Mouse (Mus musculus): ENCODE results near the gene G0s2. TPM values are rescaled to one million over a fixed set of nuclear protein-coding genes. Genes with fewer than 3 reads are reported as not detected.
A peak's percentile ranks its signal among the peaks of the same experiment; 100 is the strongest.

Gene G0s2
- 36.5 and 38.2 TPM in 2 replicates for polyA plus RNA-seq (2016; fragmentation: Nextera tagmentation; extraction: Ambion mirVana)

DNA sequence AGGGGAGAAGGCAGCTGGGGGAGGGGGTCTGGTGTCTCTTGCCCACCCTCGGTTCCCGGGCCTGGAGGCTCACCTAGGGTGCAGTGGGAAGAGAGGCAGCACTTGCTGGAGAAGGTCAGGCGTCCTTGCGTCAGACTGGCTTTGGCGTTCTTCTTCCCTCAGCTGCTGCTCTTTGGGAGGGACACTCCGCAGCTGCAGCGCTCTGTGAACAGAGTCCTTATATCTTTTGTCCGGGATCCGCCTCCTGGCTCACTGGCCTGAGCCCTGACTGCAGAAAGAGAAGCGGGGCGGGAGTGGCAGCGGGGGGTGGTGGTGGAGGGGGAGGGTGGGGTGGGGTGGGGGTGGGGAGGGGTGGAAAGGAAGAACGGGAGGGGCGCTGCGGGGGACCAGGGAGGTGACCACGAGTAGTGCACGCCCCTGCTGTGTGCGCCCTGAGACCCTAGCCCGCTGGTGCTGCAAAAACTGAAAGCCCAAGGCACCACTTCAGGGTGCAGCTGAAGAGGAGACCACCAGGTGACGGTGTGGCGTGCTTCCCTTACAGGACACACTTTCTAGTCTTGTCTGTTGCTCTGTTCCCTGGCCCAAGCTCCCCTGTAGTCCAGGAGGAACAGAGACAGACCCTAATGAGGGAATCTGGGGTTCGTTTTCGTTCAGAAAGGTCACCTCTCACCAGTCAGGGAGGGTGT is at the start of gene G0s2:
Gene G0s2, minus strand, starts transcription at position 302 of the 686 bp plus-strand sequence.
- Histone ChIP-seq H3K4me3 (peak within 1 kb of the TSS; percentile 53), H3K4me1 (replicated peaks) (peaks cover 16% of the 10 kb centered on the region), H3K27ac (ENCODE audit: poor library complexity, severe bottlenecking) (peak within 1 kb of the TSS; percentile 94), H3K4me2 (peak within 1 kb of the TSS; percentile 76), H3K36me3 (no peaks in the 10 kb centered on the region), H3K9ac (peak within 1 kb of the TSS; percentile 85), H3K27me3 (replicated peaks) (no peaks in the 10 kb centered on the region), H3K9me3 (replicated peaks) (no peaks in the 10 kb centered on the region)
- ATAC-seq (ENCODE audit: insufficient number of reproducible peaks, low FRiP score), result peak; percentile 78
- WGBS, result under 1% methylated on average over 23 of the region's 23 CpGs

DNA sequence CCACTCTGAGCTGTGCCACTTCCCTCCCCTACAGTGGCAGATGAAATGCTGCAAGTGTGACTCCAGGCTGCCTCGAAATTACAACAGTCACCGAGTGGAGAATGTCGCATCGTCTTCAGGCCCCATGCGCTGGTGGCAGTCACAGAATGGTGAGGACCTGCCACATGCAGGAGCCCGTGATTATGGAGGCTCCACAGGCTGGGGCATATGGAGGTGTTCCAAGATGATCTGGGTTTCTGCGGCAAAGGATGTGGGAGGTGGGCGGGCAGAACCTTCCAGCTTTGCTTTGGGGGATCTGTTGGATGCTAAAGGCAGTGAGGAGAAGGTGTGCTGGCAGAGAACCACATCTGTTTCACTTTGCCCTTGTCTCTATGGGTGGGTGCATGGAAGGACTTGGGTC is 47.4 kb upstream of the G0s2 start:
- Histone ChIP-seq H3K27ac (ENCODE audit: poor library complexity, severe bottlenecking) (no peak overlapping the region), H3K36me3 (no peaks in the 10 kb centered on the region), H3K4me3 (no peak overlapping the region), H3K4me1 (replicated peaks) (peaks cover 36% of the 10 kb centered on the region), H3K4me2 (no peak overlapping the region), H3K9ac (no peak overlapping the region), H3K9me3 (replicated peaks) (no peaks in the 10 kb centered on the region), H3K27me3 (replicated peaks) (no peaks in the 10 kb centered on the region)
- ATAC-seq (ENCODE audit: insufficient number of reproducible peaks, low FRiP score), result no peak
- WGBS, result 83% methylated on average over 8 of the region's 8 CpGs

DNA sequence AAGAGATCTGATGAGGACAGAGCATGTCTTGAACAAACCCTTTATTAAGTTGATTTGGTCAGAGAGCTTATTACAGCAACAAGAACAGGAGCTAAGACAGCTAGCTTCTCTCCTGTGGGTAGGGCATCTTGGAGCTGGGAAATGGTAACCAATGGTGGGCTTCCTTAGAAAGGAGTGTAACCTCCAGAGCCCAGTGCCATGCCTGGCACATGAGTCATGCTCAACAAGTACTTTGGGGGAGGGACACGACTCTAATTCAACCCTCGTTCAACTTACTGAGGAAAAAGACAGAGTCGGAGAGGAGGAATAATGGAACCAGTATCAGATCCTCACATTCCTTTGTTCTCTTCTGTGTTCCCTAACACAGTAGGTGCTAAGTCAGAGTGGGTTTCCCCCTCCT is 46.7 kb upstream of the G0s2 start:
- Histone ChIP-seq H3K27ac (ENCODE audit: poor library complexity, severe bottlenecking) (no peak overlapping the region), H3K4me2 (no peak overlapping the region), H3K9me3 (replicated peaks) (no peaks in the 10 kb centered on the region), H3K4me3 (no peak overlapping the region), H3K4me1 (replicated peaks) (peaks cover 43% of the 10 kb centered on the region), H3K36me3 (no peaks in the 10 kb centered on the region), H3K27me3 (replicated peaks) (no peaks in the 10 kb centered on the region), H3K9ac (no peak overlapping the region)
- no peak for ATAC-seq (ENCODE audit: insufficient number of reproducible peaks, low FRiP score)
- 46% methylated on average over 3 of the region's 3 CpGs for WGBS

DNA sequence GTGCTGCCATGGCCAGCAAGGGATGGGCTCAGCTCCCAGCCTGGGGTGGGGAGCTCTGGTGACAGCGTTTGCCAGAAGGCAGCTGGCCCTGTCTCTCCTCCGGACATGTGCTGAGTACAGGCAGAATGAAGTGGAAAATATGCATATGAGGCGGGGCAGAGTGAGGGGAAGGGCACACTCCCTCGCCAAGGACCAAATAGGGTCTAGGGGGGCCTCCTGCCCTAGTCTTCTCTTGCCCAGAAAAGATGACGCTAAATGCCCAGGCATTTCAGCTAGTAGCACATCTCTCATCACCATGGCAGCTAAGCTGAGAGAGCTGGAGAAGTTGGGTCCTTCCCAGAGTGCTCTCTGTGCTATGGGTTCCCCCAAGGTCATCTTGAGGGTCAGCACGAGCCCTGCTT is 44.1 kb upstream of the G0s2 start:
- H3K4me1 ChIP-seq (replicated peaks), result peaks cover 55% of the 10 kb centered on the region
- H3K4me3 ChIP-seq, result no peak overlapping the region
- WGBS, result 5% methylated on average over 6 of the region's 6 CpGs
- H3K27ac ChIP-seq (ENCODE audit: poor library complexity, severe bottlenecking), result peak overlapping the region; percentile 89
- H3K9ac ChIP-seq, result no peak overlapping the region
- H3K27me3 ChIP-seq (replicated peaks), result no peaks in the 10 kb centered on the region
- H3K36me3 ChIP-seq, result no peaks in the 10 kb centered on the region
- ATAC-seq (ENCODE audit: insufficient number of reproducible peaks, low FRiP score), result peak; percentile 85
- no peak overlapping the region for H3K4me2 ChIP-seq
- H3K9me3 ChIP-seq (replicated peaks), result no peaks in the 10 kb centered on the region

DNA sequence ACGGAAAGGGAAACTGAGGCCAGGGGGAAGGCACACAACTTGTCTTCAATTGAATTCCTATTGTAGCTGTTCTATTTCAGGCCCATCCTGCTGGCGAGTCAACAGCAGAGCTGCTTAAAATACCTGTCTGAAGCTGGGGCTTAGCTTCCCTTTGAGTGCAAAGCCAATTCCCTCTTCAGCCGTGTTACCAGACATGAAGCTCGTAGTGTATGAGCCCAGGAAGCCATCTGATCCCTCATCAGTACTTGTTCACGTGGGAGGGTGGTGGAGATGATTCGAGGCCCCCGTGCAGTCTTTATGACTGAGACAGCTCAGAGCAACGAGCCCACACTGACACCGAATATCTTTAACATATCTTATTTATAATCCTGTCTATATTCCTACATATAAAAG is 43.3 kb upstream of the G0s2 start:
- WGBS, result 36% methylated on average over 9 of the region's 9 CpGs
- Histone ChIP-seq H3K36me3 (no peaks in the 10 kb centered on the region), H3K27me3 (replicated peaks) (no peaks in the 10 kb centered on the region), H3K9me3 (replicated peaks) (no peaks in the 10 kb centered on the region), H3K27ac (ENCODE audit: poor library complexity, severe bottlenecking) (peak overlapping the region; percentile 96), H3K4me2 (no peak overlapping the region), H3K9ac (no peak overlapping the region), H3K4me1 (replicated peaks) (peaks cover 63% of the 10 kb centered on the region), H3K4me3 (no peak overlapping the region)
- ATAC-seq (ENCODE audit: insufficient number of reproducible peaks, low FRiP score), result peak; percentile 5

DNA sequence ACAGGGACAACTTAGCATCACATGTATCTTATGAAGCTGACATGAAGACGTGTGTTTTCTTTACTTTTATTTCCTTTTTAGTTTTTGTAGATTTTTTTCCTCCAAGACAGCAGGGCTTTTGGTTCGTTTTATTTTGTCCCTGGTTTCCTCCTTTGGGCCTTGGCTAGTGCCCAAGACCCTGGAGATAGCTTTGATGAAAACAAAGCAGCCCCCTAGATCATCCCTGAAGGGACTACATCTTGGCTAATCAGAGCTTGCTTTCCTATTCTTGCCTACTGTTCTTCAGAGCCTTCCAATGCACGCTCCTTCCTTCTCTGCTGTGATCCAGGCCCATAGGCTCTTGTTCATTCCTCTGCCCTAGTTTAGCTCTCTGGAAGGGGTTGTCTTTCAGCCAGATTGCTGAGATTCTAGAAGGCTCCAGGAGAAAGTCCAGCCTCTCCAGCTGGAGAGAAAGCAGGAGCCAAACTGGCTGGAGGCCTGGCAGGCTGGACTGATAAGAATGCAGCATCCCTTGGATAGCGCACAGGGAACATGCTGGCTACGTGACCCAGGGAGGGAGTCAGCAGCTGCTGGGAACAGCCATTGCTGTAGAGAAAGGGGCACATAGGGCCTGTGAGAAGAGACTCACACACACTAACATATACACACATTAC is 42.8 kb upstream of the G0s2 start:
- no peaks in the 10 kb centered on the region for H3K27me3 ChIP-seq (replicated peaks)
- H3K9me3 ChIP-seq (replicated peaks), result no peaks in the 10 kb centered on the region
- 22% methylated on average over 5 of the region's 5 CpGs for WGBS
- H3K4me2 ChIP-seq, result no peak overlapping the region
- peaks cover 67% of the 10 kb centered on the region for H3K4me1 ChIP-seq (replicated peaks)
- no peak overlapping the region for H3K4me3 ChIP-seq
- no peaks in the 10 kb centered on the region for H3K36me3 ChIP-seq
- peak; percentile 67 for ATAC-seq (ENCODE audit: insufficient number of reproducible peaks, low FRiP score)
- peak overlapping the region; percentile 96 for H3K27ac ChIP-seq (ENCODE audit: poor library complexity, severe bottlenecking)
- H3K9ac ChIP-seq, result no peak overlapping the region

DNA sequence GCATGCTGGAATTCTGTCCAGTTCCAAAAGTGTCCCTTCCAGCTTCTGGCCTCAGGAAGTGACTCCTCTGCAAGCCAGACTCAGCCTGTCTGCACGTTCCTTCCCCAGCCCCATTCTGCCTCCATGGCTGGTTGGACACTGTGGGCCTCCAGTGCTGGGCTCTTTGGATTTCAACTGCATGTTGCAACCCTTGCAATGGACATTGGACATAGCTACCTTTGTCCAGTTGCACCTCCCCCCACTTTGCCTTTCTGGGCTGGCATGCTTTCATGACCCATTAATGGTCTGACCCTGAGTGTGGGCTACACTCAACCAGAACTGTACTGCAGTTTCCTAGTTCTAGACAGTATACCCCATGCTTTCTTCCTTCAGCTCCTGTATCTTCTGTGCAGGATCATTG is 38.6 kb upstream of the G0s2 start:
- Histone ChIP-seq H3K27ac (ENCODE audit: poor library complexity, severe bottlenecking) (no peak overlapping the region), H3K9me3 (replicated peaks) (no peaks in the 10 kb centered on the region), H3K4me2 (no peak overlapping the region), H3K4me3 (no peak overlapping the region), H3K36me3 (no peaks in the 10 kb centered on the region), H3K9ac (no peak overlapping the region), H3K27me3 (replicated peaks) (no peaks in the 10 kb centered on the region), H3K4me1 (replicated peaks) (peaks cover 48% of the 10 kb centered on the region)
- no peak for ATAC-seq (ENCODE audit: insufficient number of reproducible peaks, low FRiP score)
- 44% methylated on average over 1 of the region's 1 CpGs for WGBS

DNA sequence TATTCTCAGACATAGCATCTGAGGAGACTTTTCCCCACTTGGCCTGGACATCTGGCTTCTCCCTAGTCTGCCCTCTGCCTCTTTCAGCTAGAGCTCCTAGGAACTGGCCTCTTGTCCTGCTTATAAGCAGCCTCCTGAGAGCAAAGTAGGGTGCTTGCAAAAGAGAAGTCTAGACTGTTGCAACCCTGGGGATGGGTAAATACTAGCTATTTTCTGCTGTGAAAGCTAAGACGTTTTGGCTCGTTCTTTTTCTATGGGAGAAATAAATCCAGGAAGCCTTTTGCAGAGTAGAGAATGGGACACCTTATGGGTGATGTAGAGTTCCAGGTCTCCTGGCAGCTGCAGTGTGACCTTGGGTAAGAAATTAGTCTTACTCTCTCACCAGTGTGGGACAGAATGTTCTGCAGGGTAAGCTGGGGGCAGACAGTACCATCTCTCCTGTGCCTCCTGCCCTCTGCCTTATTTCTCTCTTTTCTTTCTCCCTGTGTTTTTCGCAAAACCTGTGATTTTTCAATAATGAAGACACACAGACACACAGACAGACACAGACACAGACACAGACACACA is 37.6 kb upstream of the G0s2 start:
- Histone ChIP-seq H3K27ac (ENCODE audit: poor library complexity, severe bottlenecking) (no peak overlapping the region), H3K9ac (no peak overlapping the region), H3K36me3 (no peaks in the 10 kb centered on the region), H3K27me3 (replicated peaks) (no peaks in the 10 kb centered on the region), H3K4me1 (replicated peaks) (peaks cover 39% of the 10 kb centered on the region), H3K4me2 (no peak overlapping the region), H3K4me3 (no peak overlapping the region), H3K9me3 (replicated peaks) (no peaks in the 10 kb centered on the region)
- no peak for ATAC-seq (ENCODE audit: insufficient number of reproducible peaks, low FRiP score)
- 82% methylated on average over 3 of the region's 3 CpGs for WGBS

DNA sequence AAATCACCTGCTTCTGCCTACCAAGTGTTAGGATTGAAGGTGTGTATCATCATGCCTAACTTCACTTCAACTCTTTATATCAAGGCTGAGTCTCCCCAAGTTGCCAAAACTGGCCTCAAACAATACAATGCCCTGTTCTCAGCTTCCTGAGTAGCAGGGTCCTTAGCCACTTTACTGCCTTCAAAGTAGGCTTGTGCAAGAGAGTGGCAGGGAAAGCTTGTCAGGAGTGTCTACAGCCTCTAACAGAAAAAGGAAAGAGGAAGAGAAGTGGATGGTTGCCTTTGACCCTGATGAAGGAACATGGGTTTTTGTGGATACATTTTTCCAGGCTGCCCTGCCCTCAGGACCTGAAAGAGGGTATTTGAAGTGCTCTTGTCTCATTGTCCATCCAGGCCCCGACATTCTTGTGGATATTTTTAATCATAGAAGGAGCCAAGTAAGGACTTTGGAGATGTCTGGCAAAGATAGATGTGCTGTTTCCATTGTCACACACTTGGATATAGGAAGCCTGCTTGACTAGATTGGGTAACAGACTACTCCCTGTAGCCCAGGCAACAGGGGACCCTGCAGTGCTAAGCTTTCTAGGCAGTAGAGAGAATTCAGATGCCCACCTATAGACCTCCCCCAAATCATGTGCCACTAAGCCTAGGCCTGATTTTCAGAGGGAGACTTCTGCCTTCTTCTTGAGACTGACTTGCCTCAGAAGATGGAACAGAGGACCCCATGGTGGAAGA is 36.9 kb upstream of the G0s2 start:
- 16% methylated on average over 1 of the region's 1 CpGs for WGBS
- H3K36me3 ChIP-seq, result no peaks in the 10 kb centered on the region
- H3K4me2 ChIP-seq, result no peak overlapping the region
- peaks cover 33% of the 10 kb centered on the region for H3K4me1 ChIP-seq (replicated peaks)
- no peak overlapping the region for H3K27ac ChIP-seq (ENCODE audit: poor library complexity, severe bottlenecking)
- ATAC-seq (ENCODE audit: insufficient number of reproducible peaks, low FRiP score), result no peak
- no peak overlapping the region for H3K4me3 ChIP-seq
- H3K9ac ChIP-seq, result no peak overlapping the region
- H3K27me3 ChIP-seq (replicated peaks), result no peaks in the 10 kb centered on the region
- H3K9me3 ChIP-seq (replicated peaks), result no peaks in the 10 kb centered on the region

DNA sequence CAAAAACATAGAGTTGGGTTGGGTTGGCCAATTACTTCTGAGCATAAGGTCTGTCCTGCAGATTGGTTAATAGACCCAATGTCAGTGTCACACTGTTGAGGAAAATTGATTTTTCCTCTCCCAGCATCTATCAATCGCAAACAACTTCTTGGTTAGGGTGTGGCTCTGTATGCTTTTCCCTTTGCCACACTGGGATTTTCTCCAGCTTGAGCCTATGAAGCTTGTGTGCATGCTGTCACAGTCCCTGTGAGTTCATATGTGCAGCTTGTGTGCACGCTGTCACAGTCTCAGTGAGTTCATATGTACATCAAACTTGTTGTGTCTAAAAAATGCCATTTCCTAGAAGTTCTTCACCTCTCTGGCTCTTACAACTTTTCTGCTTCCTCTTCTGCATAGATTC is 33.8 kb upstream of the G0s2 start:
- WGBS, result 94% methylated on average over 2 of the region's 2 CpGs
- peaks cover 17% of the 10 kb centered on the region for H3K4me1 ChIP-seq (replicated peaks)
- no peak for ATAC-seq (ENCODE audit: insufficient number of reproducible peaks, low FRiP score)

DNA sequence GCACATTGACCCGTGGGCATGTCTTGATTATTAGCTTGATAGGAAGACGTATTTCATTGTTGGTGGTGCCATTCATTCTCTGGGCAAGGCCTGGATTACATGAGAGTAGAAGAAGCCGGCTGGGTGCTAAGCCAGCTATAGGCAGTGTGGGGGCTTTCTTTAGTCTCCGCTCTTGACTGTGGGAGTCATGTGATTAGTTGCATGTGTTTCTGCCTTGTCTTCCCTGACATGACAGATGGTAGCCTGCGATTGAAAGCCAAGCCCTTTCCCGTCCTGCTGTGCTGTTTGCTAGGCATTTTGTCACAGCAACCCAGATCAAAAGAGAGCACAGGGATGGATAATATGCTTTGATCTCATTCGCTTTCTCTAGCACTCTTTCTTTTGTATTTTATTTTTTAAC is 32.4 kb upstream of the G0s2 start:
- no peak overlapping the region for H3K9ac ChIP-seq
- 52% methylated on average over 7 of the region's 7 CpGs for WGBS
- no peak overlapping the region for H3K4me2 ChIP-seq
- H3K4me1 ChIP-seq (replicated peaks), result peaks cover 16% of the 10 kb centered on the region
- no peaks in the 10 kb centered on the region for H3K36me3 ChIP-seq
- ATAC-seq (ENCODE audit: insufficient number of reproducible peaks, low FRiP score), result no peak
- H3K27me3 ChIP-seq (replicated peaks), result no peaks in the 10 kb centered on the region
- no peaks in the 10 kb centered on the region for H3K9me3 ChIP-seq (replicated peaks)
- no peak overlapping the region for H3K4me3 ChIP-seq
- H3K27ac ChIP-seq (ENCODE audit: poor library complexity, severe bottlenecking), result no peak overlapping the region

More for the DNA sequence above, 33.8 kb upstream of the G0s2 start:
- Histone ChIP-seq H3K9ac (no peak overlapping the region), H3K36me3 (no peaks in the 10 kb centered on the region), H3K4me3 (no peak overlapping the region), H3K27ac (ENCODE audit: poor library complexity, severe bottlenecking) (no peak overlapping the region), H3K27me3 (replicated peaks) (no peaks in the 10 kb centered on the region), H3K9me3 (replicated peaks) (no peaks in the 10 kb centered on the region), H3K4me2 (no peak overlapping the region)
